Mouse (Mus musculus): Measurements from ENCODE around the gene Gm49388.
"Not testable (repeated sequence)": the region's sequence is repeated elsewhere in the genome, so short reads cannot be mapped to it uniquely, and the experiment has no call there.

Gene Gm49388

DNA sequence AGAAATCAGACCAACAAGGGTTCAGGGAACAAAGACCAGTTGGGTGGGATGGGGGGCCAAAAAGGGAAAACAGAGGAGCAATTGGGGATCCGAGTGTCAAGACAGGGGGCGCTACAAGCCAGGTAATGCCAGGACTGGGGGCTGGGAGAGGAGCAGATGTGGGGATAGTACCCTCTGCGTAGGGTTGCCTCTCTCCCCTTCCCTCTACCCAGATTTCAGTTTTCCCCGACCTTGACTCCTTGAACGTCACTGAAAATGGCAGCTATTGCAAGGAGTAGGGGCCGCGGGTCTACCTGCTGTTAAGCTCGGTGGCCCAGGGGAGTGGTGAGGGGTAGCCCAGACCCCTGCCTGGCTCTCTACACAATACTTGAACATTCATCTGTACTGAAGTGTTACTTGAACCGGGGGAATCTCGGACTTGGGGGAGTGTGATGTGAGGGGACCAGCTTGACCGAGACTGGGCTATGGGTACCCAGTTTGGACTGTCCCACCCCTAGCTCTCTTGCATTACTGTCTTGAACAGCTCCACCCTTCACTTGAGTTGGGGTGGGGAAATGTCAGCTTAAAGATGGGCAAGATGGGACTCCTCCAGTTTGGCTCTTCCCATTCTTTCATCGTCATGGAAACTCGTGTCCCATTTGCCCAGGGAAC is 16.9 kb upstream of the Gm49388 start:
- no peak for DNase-seq

DNA sequence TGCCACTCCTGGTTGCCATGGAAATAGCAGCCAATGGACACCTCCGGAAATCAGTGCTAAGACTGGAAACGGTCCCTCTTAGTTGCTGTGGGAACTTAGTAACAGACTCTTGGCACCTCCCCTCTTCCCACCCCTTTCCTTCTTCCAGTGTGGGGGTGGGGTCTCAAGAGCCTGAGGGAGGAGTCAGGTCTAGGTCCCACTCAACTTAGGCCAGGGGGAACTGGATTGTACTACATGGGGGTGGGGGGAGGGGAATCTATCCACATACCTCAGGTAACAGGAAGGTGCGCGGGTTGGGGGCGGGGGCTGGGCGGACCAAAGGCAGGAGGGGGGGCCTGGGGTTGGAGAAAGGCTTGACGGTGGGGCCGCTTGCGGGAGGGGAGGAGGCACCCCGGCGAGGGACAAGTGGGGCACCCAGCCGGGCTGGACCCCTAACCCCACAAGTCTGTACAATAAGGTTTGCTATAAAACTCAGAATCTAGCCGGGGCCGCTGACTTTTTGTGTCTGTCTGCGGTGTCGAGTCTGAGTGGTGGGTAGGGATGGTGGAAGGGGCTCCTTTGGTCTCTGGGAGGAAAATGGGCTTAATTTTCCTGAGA is 16.3 kb upstream of the Gm49388 start:
- DNase-seq: peak; percentile 97

- DNase-seq: peak; percentile 92 to 95
Observed at GRCm38 (mm10) chr7:127769651-127770038, 15.8 kb upstream of the Gm49388 start, which contains the start of gene Orai3. Gene Orai3 (plus strand): TSS chr7:127769815.

GRCm38 (mm10) chr7:127770039-127770905 is 15.1 kb upstream of the Gm49388 start:
- DNase-seq: no peak

DNA sequence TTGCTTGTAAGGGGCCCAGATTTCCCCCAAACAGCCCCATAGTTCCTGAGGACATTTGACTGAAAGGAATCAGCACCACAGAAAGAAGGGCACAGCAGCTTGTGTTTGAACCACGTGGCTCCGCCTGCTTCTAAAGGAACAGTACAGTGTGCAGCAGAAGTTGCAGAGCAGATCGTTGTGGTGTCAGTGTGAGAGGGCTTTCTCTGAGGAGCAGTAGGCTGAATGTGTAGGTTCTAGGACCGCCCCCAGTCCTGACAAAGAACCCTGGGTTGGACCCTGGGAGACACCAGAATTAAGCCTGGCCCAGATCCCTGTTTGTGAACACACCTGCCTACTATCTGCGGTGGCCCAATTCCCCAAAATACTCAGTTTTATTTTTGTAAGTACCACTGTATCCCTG is 14.1 kb upstream of the Gm49388 start:
- DNase-seq: no peak

DNA sequence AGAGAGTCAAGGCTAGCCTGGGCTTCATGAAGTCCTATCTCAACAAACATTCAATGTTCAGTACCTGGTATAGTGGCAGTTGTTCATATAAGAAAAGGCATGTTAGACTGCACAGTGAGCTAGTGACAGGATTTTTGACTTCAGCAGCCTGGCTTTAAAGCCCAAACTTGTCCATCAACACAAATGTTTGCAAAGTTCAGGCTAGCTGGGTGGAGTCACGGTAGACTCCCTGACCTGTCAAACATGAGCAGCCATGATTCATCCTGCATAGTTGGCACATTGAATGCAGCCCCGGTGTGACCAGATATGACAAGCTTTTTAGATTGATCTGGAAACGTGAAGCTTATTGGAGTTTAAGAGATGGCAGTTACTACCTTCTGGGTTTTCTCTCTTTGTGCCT is 13.3 kb upstream of the Gm49388 start:
- DNase-seq: no peak

GRCm38 (mm10) chr7:127772557-127772956 is 12.9 kb upstream of the Gm49388 start:
- DNase-seq: no peak

- peak; percentile 78 to 84 for DNase-seq
Observed at GRCm38 (mm10) chr7:127773664-127774384, 11.6 kb upstream of the Gm49388 start.

GRCm38 (mm10) chr7:127775837-127776236 is 9.6 kb upstream of the Gm49388 start:
- DNase-seq: not testable (repeated sequence)

DNA sequence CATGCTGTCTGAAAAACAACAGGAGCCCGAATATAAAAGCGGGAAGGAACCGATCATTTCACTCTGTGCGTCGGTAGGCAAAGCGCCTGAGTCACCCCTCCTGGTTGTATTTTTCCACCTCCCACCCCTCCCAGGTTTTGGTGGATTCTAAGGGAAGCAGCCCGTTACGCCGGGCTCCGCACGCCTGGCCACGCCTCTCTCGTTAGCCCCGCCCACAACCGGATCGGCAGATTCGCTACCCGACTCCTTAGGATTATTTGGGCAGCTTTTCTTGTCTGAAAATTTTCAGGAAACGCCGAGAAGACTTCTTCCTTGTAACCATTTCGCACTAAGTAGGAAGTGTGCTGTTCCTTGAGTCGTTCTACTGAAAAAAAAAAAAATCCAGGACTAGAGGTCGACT is 9.0 kb upstream of the Gm49388 start, which contains the start of gene Setd1a:
Gene Setd1a (plus strand): TSS at position 245 of the 400 bp plus-strand sequence.
- DNase-seq: peak; percentile 91 to 95

GRCm38 (mm10) chr7:127776878-127777473 is 8.4 kb upstream of the Gm49388 start:
- DNase-seq: peak; percentile 98 to 99

DNA sequence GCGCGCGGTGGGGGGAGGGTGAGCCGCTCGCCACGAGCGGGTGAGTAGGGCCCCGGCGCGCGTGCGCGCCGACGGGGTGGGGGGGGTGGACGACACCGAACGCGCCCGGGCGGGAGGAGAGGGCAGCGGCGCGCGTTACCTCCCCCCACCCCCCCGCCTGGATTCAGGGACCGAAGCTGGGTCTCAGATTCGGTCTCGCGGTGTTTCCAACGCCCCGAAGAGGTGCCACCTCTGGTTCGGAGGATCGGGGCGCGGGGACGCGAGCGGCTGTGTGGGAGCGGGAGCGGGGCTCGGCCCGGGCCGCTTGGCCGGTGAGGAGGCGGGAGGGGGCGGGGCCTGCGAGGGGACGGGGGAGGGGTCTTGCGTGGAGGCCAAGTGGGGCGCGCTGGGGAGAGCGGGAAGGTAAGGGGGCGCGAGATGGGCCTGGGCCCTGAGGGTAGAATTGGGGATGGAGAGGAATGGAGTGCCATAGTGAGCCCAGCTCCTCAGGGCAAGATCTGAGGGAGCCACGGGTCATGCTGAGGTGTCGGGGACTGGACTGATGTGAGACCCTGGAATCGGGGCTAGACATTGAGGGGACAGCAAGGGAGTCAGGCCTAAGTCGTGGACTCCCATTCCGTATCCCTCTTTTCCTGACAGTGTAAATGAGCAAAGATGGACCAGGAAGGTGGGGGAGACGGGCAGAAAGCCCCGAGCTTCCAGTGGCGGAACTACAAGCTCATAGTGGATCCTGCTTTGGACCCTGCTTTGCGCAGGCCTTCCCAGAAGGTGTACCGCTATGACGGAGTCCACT is 7.7 kb upstream of the Gm49388 start:
- DNase-seq: peak; percentile 64 to 82

- no peak for DNase-seq
Observed at GRCm38 (mm10) chr7:127778350-127778749, 7.1 kb upstream of the Gm49388 start.

DNA sequence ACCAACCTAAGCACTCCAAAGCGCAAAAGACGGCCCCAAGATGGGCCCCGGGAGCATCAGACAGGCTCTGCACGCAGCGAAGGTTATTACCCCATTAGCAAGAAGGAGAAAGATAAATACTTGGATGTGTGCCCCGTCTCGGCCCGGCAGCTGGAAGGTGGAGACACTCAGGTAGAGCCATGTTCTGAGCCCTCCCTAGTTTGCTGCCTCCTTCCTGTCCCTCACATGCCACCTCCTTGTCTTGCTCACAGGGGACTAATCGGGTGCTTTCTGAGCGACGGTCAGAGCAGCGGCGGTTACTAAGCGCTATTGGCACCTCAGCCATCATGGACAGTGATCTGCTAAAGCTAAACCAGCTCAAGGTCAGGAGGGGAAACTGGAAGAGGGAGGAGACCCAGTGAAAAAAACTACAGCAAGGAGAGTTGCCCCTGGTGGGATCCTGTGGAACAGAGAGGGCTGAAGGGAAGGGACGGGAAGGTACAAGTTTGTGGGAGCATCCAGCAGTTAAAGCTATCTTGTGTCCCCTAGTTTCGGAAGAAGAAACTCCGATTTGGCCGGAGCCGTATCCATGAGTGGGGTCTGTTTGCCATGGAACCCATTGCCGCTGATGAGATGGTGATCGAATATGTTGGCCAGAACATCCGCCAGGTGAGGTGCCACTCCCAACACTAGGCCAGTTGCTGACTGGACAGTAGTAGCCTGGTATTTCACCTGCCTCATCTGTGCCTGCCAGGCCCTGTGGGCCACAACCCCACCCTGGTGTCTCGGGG is 11.9 kb downstream of the Gm49388 start:
- no peak for DNase-seq

DNA sequence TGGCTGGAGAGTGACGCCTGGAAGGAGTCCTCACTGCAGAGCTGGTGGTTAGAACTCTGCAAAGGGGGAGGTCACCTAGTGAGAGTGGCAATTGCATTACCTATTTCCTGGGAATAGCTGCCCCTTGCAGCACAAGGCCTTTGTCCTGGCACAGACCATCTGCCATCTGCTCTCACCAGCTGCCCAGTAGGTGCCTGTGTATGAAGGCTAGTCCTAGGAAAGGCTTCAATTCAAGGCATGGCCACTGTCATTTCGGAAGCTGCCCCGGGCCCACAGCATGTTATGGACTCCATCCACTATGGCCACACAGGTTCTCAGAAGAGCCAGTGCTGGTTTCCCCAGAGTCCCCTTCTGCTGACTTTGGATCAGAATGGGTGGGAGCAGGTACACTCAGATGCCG is 13.2 kb downstream of the Gm49388 start:
- no peak for DNase-seq

GRCm38 (mm10) chr7:127799211-127799610 is 13.8 kb downstream of the Gm49388 start:
- no peak for DNase-seq

DNA sequence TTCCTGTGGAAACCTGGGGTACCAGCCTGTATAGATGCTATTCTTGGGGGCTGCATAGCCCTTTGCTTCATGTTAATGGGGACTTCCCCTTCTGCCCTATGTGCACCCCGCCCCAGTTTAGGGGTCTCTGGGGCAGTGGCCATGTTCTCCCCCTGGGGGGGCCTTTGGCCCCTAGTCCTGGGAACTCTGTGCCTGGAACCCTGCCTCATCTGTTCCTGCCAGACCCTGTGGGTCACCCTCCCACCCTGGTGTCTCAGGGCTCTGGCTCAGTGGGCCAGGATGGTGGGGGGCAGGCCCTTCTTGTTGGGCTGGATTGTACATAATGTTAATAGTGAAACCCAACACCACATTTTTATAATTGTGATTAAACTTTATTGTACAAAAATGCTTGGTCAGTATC is 14.3 kb downstream of the Gm49388 start:
- peak in 1 of 2 experiments; percentile 31 for DNase-seq

DNA sequence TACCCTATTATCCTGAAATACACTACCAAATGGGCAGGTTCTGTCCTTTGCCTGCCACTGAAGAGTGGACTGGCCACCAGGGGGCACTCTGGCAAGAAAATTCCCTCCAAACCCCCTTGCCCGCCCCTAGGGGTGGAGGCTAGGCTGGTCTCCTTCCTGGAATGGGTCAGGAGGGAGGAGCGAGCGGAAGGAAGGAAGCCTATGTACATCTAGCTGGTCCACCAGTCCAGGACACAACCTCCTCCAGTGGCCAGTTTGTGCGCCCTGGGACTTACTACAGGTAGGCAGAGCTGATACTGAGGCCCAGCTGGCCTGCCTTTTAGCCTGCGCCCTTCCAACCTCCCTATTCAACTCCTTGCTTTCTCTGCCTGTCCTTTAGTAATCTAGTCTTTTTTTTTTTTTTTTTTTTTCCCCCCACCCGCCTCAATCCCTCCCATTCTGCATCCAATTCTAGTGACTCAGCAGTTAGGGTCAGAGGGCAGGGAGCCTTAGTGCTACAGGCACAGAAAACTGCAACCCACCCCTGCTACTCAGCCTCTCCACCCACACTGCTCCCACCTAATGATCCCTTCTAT is 15.1 kb downstream of the Gm49388 start, which contains the start of gene Hsd3b7:
Gene Hsd3b7 (plus strand): TSS at position 170 of the 575 bp plus-strand sequence.
- peak; percentile 96 for DNase-seq

GRCm38 (mm10) chr7:127801010-127801621 is 15.7 kb downstream of the Gm49388 start:
- DNase-seq: peak in 1 of 2 experiments; percentile 58

DNA sequence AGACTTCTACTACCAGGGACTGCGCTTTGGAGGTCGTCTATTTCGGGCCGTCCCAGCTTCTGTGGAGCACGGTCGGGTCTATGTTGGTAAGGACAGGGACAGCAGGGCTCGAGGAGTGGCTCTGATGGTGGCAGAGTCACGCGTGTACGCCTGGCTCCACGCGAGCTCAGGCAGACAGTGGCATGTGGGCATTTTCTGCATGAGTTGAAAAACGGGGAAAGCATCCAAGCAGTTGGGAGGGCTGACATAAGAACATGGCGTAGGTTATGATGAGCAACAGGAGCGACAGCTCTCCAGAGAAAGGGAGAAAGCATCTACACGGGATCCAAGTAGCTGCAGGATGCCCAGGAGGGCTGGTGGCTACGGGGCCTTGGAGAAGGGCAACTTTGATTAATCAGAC is 16.9 kb downstream of the Gm49388 start:
- peak in 1 of 2 experiments; percentile 43 for DNase-seq
